Mouse (Mus musculus): ENCODE measurements around the gene Neurl1a.

- TF ChIP-seq EP300 (IDR thresholded peaks at IDR 0.05; ENCODE audit: low read depth) (no peak), CTCF (IDR thresholded peaks at IDR 0.05; ENCODE audit: low read depth) (no peak)
These were observed 66.9 kb downstream of the Neurl1a start for GRCm38 (mm10) chr19:47245512-47245911.
